Mouse (Mus musculus) G1E-ER4 (cell line): ENCODE results near the gene Barhl2. TPM values are rescaled to one million over a fixed set of nuclear protein-coding genes. Genes with fewer than 3 reads are reported as not detected.

Source experiments
- GATA1 ChIP-seq: IDR thresholded peaks from one replicate; pipeline ENCODE4 v1.8.0; 2012; ENCODE audit warnings: low read length, inconsistent platforms
- polyA plus RNA-seq: library from polyadenylated mRNA; stranded (reverse); fragments of >175 nt; gene quantifications from 2 replicates; pipeline ENCODE4 v1.2.3, GENCODE M21; 2012

Barhl2 gene
- not detected in 2 replicates for polyA plus RNA-seq

- TF ChIP-seq GATA1 = no peak
Measured at GRCm38 (mm10) chr5:106457986-106458476, at the start of gene Barhl2. Gene Barhl2, minus strand, starts transcription at chr5:106458166.

GRCm38 (mm10) chr5:106506061-106506460, 48.1 kb upstream of the Barhl2 start:
- no peak for TF ChIP-seq GATA1

- no peak for TF ChIP-seq GATA1
Measured at GRCm38 (mm10) chr5:106502684-106503545, 44.9 kb upstream of the Barhl2 start.

- no peak for TF ChIP-seq GATA1
Measured at GRCm38 (mm10) chr5:106502271-106502670, 44.3 kb upstream of the Barhl2 start.

- TF ChIP-seq GATA1 = no peak
Measured at GRCm38 (mm10) chr5:106491771-106492170, 33.8 kb upstream of the Barhl2 start.

- TF ChIP-seq GATA1 = no peak
Measured at GRCm38 (mm10) chr5:106472105-106472500, 14.1 kb upstream of the Barhl2 start.

GRCm38 (mm10) chr5:106471235-106472104, 13.5 kb upstream of the Barhl2 start:
- no peak for TF ChIP-seq GATA1

- no peak for TF ChIP-seq GATA1
Measured at GRCm38 (mm10) chr5:106465129-106465790, 7.3 kb upstream of the Barhl2 start.

GRCm38 (mm10) chr5:106464336-106465128, 6.6 kb upstream of the Barhl2 start:
- no peak for TF ChIP-seq GATA1

GRCm38 (mm10) chr5:106463661-106464191, 5.8 kb upstream of the Barhl2 start:
- no peak for TF ChIP-seq GATA1

GRCm38 (mm10) chr5:106461913-106462312, 3.9 kb upstream of the Barhl2 start:
- TF ChIP-seq GATA1 = no peak

- TF ChIP-seq GATA1 = no peak
Measured at GRCm38 (mm10) chr5:106461431-106461830, 3.5 kb upstream of the Barhl2 start.

- TF ChIP-seq GATA1 = no peak
Measured at GRCm38 (mm10) chr5:106460535-106460934, 2.6 kb upstream of the Barhl2 start.

GRCm38 (mm10) chr5:106460001-106460511, 2.1 kb upstream of the Barhl2 start:
- TF ChIP-seq GATA1 = no peak
